Mouse (Mus musculus) liver, adult 2 months (tissue): ENCODE results near the gene Arid4a. TPM values are rescaled to one million over a fixed set of nuclear protein-coding genes. Genes with fewer than 3 reads are reported as not detected.

Source experiments
- DNase-seq: peaks from one replicate; pipeline ENCODE4 v3.0.0-alpha.2; 2011; ENCODE audit warnings: low read depth, low spot score; ENCODE audit errors: extremely low read depth
- H3K27ac ChIP-seq: fragments of 200-500 bp; replicated peaks from 2 replicates; pipeline ENCODE4 v1.5.1; 2012; ENCODE audit warnings: low read depth, mild to moderate bottlenecking, control low read depth, inconsistent platforms, low read length; ENCODE audit not compliant: insufficient read depth
- H3K27me3 ChIP-seq: fragments of 200-500 bp; 2 replicates; pipeline ENCODE4 v1.6.1; 2012; ENCODE audit warnings: mild to moderate bottlenecking, moderate library complexity, low read length, inconsistent platforms; ENCODE audit not compliant: control insufficient read depth, insufficient read depth
- H3K36me3 ChIP-seq: fragments of 200-500 bp; 2 replicates; pipeline ENCODE4 v1.6.1; 2012; ENCODE audit warnings: low read length, inconsistent platforms; ENCODE audit not compliant: control insufficient read depth, insufficient read depth
- H3K4me1 ChIP-seq: fragments of 200-500 bp; 2 replicates; pipeline ENCODE4 v1.6.1; 2011; ENCODE audit warnings: low read length; ENCODE audit not compliant: control insufficient read depth, insufficient read depth
- H3K4me3 ChIP-seq: fragments of 200-500 bp; 2 replicates; pipeline ENCODE4 v1.5.1; 2011; ENCODE audit warnings: low read depth, mild to moderate bottlenecking, control low read depth, low read length, moderate library complexity; ENCODE audit not compliant: insufficient read depth
- H3K79me2 ChIP-seq: fragments of 200-500 bp; 2 replicates; pipeline ENCODE4 v1.6.1; 2012; ENCODE audit warnings: inconsistent platforms, mild to moderate bottlenecking, low read length, moderate library complexity; ENCODE audit not compliant: control insufficient read depth, insufficient read depth
- H3K9ac ChIP-seq: fragments of 200-500 bp; 2 replicates; pipeline ENCODE4 v1.6.1; 2012; ENCODE audit warnings: low read depth, mild to moderate bottlenecking, control low read depth, inconsistent platforms, low read length
- CTCF ChIP-seq: fragments of 200-500 bp; IDR thresholded peaks from 2 replicates; pipeline ENCODE4 v1.5.1; 2011; ENCODE audit warnings: low read depth, low read length, control low read depth
- POLR2A ChIP-seq: fragments of 200-500 bp; IDR thresholded peaks from 2 replicates; pipeline ENCODE4 v1.6.1; 2011; ENCODE audit warnings: low read length, control low read depth; ENCODE audit not compliant: insufficient read depth; ENCODE audit errors: extremely low read depth
- WGBS: fragments of 180-500 bp; shearing (Covaris S2); methylation state at CpG from one replicate; pipeline ENCODE4 v1.1.7; 2018; 5-methylcytosine and 5-hydroxymethylcytosine counted together
- polyA plus RNA-seq: library from polyadenylated mRNA; depleted of rRNA; stranded (reverse); fragments of >200 nt; gene quantifications from 2 replicates; pipeline ENCODE4 v1.2.3, GENCODE M21; 2012
- total RNA-seq: library from RNA; depleted of rRNA; stranded (reverse); fragments of >200 nt; gene quantifications from 2 replicates; pipeline ENCODE4 v1.2.3, GENCODE M21; 2014

The Arid4a gene
- total and polyA plus RNA-seq, 2 experiments = 1.3 to 6.8 TPM

DNA sequence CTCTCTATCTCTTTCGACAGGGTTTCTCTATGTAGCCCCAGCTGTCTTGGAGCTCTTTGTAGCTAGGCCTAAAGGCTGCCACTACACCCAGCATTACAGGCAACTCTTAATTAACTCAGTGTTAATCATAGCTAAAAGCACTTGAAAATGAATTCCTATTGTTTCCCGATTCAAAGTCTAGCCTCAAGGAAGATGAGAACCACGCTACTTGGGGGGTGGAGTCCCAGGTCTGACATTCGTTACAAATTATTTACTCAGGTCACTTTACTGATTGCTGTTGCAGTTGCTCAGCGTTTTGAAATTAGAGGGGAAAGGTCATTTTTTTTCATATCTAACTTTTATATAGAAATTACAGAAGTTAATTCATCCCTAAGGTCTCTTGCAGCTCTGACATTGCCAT lies 119.8 kb downstream of the Arid4a start:
- TF ChIP-seq CTCF (no peak), POLR2A (no peak)
- no peak overlapping the region for H3K27ac ChIP-seq
- no peaks in the 10 kb centered on the region for H3K27me3 ChIP-seq
- H3K36me3 ChIP-seq = peaks cover 20% of the 10 kb centered on the region
- H3K4me3 ChIP-seq = peak overlapping the region; percentile 76
- H3K9ac ChIP-seq = no peak overlapping the region
- DNase-seq = peak; percentile 73
- 13% methylated on average over 5 of the region's 5 CpGs for WGBS
- H3K4me1 ChIP-seq = peaks cover 7% of the 10 kb centered on the region
- peaks cover 7% of the 10 kb centered on the region for H3K79me2 ChIP-seq

DNA sequence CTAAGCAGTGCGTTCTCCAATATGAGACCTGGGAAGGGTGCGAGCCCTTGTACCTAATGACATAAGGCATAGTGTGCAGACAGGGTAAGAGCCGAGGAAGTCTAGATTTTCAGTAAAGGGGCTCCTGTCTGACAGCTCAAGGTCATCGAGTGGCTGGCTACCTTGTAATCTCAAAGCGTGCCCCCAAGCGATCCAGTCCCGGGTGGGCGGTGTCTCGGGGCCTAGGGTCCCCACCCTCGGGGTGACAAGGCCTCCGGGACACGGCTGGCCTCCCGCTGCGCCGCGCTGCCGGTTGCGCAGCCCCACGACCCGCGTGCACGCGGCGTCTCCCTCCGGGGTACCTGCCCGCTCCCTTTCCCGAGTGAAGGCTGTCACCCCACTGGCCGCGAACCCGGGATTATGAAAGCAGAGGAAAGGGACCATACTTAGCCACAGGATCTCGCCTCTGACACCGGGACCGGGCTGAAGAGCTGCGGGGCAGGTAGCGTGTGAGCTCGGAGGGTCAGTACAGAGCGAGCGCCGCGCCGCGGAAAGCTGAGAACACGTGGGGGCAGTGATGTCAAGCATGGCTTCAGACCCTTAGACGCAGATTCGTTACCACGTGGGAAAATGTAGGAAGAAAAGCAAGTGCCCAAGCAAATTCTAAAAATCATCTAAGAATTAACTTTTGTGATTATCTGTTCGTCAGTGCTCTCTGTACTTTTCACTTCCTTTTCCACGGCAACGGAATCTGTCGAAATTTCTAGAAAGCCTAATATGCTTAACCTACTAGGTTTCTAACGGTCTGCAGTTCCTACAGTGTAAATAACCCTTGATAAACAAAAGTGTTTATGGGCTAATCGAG lies 120.6 kb downstream of the Arid4a start, which contains the start of the genes Timm9 and 2700049A03Rik:
TSS of gene Timm9 (minus strand) at position 555 of the 844 bp plus-strand sequence.
TSS of gene 2700049A03Rik (plus strand) at position 719 of the 844 bp plus-strand sequence.
- Histone ChIP-seq H3K27me3 (no peaks in the 10 kb centered on the region), H3K4me3 (peak within 1 kb of the TSS; percentile 77), H3K27ac (peak within 1 kb of the TSS; percentile 78), H3K36me3 (peaks cover 14% of the 10 kb centered on the region), H3K79me2 (peaks cover 7% of the 10 kb centered on the region), H3K4me1 (peaks cover 7% of the 10 kb centered on the region), H3K9ac (peak within 1 kb of the TSS; percentile 77)
- peak; percentile 86 for DNase-seq
- WGBS = under 1% methylated on average over 52 of the region's 52 CpGs
- TF ChIP-seq CTCF (no peak), POLR2A (peak; percentile 75)

DNA sequence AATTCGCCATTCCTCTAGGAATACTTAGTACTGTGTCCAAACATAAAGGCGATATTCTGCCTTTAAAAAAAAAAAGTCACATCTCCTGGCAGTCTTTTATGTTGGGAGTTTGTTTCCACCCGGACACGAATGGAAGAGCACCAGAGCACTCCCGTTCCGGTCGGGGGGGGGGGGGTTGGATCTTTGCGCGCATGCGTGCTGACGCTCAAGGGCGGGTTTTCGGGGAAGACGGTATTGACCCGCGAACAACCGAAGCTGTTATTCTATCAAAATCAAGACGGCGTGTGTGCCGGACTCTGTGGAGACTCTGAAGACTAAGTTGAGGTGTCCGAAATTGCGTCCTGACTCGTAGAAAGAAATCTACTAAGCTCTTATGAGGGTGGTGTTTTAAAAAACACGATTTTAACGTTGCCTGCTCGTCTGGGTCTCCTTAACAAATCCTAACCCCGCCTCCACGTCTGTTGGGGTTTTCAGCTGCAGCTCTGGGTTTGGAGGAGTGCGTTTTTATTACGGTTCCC lies 121.2 kb downstream of the Arid4a start:
- H3K36me3 ChIP-seq = peaks cover 8% of the 10 kb centered on the region
- H3K27me3 ChIP-seq = no peaks in the 10 kb centered on the region
- under 1% methylated on average over 30 of the region's 30 CpGs for WGBS
- peak overlapping the region; percentile 69 for H3K9ac ChIP-seq
- H3K79me2 ChIP-seq = peaks cover 7% of the 10 kb centered on the region
- peak overlapping the region; percentile 78 for H3K27ac ChIP-seq
- DNase-seq = no peak
- peaks cover 7% of the 10 kb centered on the region for H3K4me1 ChIP-seq
- H3K4me3 ChIP-seq = peak overlapping the region; percentile 77
- no peak for TF ChIP-seq CTCF
- no peak for TF ChIP-seq POLR2A

DNA sequence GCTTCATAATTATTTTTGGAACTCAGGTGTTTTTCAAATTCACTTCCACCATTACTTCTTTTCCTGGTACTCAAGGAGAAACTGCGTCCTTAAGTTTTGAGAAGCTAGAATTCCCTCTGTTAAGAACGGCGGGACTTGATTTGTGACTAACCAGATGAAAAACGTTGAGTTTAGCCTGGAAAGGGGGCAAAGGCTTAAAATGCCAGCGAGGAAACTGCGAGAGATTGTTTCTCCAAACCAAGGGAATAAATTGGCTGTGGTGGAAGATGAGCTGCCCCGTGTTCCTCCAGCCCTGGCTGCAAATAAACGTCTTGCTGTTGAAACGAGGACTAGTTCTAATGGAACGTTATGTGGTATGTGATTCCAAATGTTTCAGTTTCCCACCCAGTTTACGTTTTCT lies 121.9 kb downstream of the Arid4a start:
- no peaks in the 10 kb centered on the region for H3K27me3 ChIP-seq
- peak overlapping the region; percentile 1; the same call in 1 of the 2 replicates for H3K4me3 ChIP-seq
- no peak for TF ChIP-seq CTCF
- H3K4me1 ChIP-seq = peaks cover 7% of the 10 kb centered on the region
- no peak overlapping the region for H3K27ac ChIP-seq
- WGBS = 3% methylated on average over 11 of the region's 11 CpGs
- H3K79me2 ChIP-seq = peaks cover 7% of the 10 kb centered on the region
- H3K9ac ChIP-seq = peak overlapping the region; percentile 41; the same call in 1 of the 2 replicates
- no peak for DNase-seq
- H3K36me3 ChIP-seq = peaks cover 9% of the 10 kb centered on the region

DNA sequence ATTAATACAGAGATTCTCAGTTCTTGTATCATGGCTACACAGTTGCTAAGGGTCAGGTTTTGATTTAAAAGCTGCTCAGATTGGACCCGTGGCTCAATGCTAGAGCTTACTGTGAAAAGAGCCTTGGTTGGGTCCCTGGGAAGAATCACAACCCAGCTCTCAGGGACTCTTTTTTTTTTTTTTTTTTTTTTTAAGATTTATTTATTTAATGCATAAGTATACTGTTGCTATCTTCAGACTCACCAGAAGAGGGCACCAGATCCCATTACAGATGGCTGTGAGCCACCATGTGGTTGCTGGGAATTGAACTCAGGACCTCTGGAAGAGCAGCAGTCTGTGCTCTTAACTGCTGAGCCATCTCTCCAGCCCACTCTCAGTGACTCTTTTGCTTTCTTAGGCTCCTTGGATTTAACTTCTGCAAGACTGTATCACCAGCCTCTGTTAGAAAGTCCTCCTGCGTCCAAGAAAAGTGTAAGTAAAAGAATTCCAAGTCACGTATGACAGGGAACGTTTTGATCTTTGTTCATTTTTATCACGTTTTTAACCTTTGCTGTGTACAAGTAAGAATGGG lies 123.6 kb downstream of the Arid4a start:
- WGBS = 84% methylated on average over 5 of the region's 5 CpGs
- Histone ChIP-seq H3K27ac (no peak overlapping the region), H3K79me2 (peaks cover 7% of the 10 kb centered on the region), H3K4me1 (peaks cover 7% of the 10 kb centered on the region), H3K27me3 (no peaks in the 10 kb centered on the region), H3K36me3 (peaks cover 7% of the 10 kb centered on the region; the same call in 1 of the 2 replicates), H3K4me3 (no peak overlapping the region), H3K9ac (no peak overlapping the region)
- TF ChIP-seq CTCF = no peak
- no peak for DNase-seq
